Mouse (Mus musculus) retina, adult 2 months (tissue): ENCODE measurements around the gene Gpc6.
"Not testable (repeated sequence)": the region's sequence is repeated elsewhere in the genome, so short reads cannot be mapped to it uniquely, and the experiment has no call there.

Source experiments
- DNase-seq: peaks from one replicate; pipeline ENCODE4 v3.0.0-alpha.2; 2012; ENCODE audit warnings: low read depth, low spot score

The Gpc6 gene

GRCm38 (mm10) chr14:117361965-117362309 is 436.8 kb downstream of the Gpc6 start:
- DNase-seq = no peak

DNA sequence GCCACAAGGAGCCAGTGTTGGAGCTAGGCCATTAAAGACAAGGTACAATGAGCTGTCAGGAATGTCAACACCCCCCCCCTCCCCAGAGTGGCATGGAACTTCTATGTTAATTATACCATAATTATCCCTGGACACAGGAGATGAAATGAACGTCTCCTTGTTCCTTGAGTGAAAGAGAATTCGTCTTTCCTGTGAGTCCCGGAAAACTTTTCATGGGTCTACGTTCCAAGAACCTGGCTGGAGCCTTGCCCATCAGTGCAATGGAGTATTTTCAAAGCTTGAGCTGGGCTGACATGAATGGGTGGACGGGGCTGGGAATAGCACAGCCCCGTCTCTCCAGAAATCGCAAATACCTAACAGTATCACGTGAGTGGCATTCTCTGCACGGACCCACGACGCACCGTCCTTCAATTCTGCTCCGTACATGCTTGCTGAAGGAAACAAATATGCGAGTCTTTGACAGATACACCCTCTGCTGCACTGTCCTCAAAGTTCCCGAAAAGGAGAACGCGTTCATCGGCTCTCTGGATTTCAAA is 444.3 kb downstream of the Gpc6 start:
- DNase-seq = no peak

DNA sequence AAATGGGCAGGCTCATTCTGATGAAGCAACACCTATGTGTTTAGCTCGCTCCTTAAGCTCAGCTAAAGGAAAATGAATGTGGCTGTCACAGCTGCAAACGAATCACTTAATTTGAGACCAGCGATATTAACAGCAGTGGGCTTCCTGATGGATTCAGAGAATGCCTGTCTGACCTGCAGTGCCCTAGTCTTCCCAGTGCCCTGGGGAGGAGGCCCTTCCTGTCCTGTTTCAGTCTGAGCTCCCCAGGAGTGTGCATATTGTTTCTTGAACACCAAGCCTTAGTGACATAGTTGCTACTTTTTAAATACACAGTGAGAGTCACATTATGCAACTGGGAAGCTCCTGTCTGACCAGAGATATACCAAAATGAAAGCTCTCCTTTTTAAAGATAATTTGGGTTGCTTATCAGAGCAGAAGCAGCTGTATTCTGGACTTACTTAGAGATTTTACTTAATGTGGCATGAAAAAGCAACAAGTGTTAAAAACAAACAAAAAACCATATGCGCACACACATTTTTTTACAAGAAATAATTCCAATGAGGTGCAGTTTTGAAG is 451.8 kb downstream of the Gpc6 start:
- no peak for DNase-seq

DNA sequence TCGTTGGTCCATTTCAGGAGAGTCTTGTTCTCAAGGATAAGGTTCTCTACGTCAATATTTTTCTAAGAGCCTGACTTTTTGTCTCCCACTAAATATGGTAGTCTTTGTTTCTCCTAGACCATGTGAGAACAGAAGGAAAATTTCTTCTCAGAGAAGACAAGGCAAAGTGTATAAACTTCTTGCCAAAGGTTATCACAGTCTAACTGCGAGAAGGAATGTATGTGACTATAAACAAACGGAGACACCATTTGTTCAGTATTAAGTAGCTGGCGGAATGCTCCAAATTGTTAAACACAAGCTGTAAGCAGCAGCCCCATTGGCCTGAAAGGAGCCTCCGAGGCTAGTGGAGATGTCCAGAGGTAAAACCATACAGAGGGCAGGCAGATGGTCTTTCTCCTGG is 454.9 kb downstream of the Gpc6 start:
- DNase-seq = no peak

- DNase-seq = peak; percentile 8
Observed at GRCm38 (mm10) chr14:117383188-117383587, 458.1 kb downstream of the Gpc6 start.

DNA sequence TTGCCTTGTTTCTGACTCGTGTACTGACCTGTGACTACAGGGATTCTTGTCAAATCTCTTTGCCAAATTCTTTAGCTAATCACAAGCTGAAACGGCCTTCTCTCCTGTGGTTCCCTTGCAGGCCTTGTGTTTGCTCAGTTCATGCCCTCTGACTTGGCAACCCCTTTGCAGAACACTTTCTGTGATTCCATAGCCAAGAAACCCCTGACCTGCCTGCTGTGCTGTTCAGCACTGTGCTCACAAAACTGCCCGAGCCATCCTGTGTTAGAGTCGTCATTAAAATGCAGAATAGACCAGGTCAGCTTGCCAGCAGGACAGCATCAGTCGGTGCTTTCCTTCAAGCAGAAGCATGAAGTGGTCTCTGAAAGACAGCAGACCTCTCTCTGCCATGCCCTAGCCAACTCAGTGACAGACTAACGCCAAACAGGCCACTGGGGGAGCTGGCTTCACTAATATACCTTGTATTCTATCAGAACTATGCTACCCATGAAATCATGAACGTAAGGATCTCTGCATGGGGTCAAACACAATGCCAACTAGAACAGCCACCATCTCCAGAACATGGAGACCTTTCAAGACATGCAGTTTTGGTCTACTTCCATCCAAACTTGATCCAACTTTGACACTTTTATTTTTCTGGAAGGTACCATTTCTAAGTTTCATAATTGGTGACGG is 459.1 kb downstream of the Gpc6 start:
- DNase-seq = no peak

DNA sequence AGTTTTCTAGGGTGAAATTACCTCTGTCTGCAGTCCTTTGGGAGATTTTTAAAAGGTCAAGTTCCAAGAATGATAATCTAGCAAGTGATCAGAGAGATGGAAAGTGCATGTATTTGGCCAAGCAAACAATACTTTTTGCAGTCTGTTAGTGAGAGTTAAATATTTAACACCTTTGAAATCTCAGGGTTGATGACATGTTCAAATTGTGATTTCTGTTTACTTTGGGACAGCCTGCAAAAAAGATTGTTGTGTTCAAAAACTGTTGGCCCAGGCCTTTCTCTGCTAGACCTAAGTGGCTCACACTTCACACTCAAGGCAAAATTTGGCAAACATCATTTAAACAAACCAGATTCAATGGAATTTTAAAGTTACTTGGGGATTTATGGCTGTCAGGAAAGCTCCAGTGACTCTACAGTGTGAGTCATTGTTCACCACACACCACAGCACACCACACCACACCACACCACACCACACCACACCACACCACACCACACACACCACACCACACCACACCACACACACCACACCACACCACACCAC is 460.7 kb downstream of the Gpc6 start:
- no peak for DNase-seq

DNA sequence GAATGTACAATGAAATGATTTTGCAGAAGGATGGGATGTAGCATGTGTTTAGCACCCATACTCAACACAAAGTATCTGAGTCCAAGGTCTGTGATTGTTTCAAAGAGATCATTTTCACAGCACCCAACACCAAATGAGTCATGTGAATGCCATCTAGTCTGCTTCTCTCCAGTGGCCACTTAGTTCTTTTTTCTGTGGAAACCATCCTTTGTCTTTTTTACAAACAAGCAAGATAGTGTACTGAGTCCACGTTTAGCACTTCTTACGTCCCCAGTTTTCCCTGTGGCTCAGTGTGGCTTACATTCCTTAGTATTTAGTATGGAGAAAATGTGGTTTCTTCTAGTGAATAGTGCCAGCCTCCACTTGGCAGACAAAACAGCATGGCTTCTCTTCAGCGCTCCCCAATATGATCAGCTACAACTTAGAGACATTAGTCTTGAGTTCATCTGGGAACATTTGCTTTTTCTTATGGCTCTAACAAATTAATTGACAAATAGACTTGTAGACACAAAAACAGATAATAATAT is 465.7 kb downstream of the Gpc6 start:
- DNase-seq = no peak

GRCm38 (mm10) chr14:117391412-117391811 is 466.3 kb downstream of the Gpc6 start:
- no peak for DNase-seq

DNA sequence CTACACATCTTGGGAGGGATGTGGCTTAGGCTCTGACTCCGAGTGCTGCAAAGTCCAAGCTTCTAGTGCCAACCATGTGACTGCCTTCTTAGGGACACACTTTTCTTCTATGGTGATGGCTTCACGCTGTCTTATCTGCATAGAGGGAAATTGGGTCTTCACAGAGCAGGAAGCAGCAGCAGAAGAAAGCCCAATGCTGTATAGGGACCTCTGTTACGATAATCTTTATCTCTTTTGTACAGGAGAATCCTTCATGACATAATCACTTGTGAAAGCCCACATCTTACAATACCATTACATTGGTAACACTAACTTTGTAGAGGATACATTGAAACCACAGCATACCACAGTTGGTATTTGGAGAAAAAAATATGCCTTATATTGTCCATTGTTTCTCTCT is 472.1 kb downstream of the Gpc6 start:
- DNase-seq = no peak

- no peak for DNase-seq
Observed at GRCm38 (mm10) chr14:117407824-117408524, 482.9 kb downstream of the Gpc6 start.

DNA sequence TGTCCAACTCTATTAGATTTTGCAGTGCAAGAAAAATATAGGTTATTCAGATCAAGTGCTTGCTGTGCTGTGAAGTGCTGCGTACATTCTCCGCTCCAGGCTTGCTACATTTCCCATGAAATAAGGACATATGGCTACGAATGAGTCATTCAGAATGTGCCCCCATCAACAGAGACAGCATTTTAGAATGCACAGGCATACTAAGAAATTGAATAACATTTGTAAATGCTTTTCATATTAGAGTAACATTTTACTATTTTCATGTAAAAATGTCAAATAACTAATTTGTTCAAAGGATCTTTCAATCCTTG is 483.4 kb downstream of the Gpc6 start:
- DNase-seq = no peak

DNA sequence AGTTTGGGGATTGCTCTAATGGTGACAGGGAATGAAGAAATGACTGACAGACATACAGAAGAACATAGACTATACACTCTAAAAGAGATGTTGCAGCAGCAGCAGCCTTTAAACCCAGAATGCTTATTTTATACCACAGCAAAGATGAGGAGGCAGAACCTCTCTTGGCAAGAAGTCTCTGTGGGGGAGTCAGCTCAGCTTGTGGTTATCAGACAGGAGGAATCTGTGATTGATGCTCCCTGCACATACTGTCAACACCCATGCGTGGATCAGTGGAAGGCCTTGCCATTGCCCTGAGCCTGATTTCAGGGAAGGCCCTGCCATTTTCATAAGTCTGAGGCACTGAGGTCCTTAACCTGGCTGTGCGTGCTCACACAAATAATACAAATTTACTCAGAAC is 484.7 kb downstream of the Gpc6 start:
- DNase-seq = no peak

DNA sequence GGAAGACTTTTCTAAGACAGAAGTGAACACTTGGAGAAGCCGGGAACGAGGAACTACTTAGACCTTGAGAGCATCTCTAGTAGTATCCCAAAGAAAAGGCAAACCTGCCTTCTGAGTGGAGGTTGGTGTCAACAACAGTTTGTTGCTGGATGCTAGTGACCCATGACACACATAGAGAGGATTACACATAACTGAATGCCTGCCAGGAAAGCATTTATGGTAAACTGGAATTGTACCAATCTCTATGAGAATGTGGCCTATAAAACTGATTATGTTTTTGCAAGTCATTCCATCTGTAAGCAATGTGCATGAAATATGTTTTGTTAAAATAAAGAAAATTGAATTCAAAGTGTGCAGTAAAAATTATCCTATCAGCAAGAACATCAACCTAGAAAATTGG is 485.4 kb downstream of the Gpc6 start:
- no peak for DNase-seq

DNA sequence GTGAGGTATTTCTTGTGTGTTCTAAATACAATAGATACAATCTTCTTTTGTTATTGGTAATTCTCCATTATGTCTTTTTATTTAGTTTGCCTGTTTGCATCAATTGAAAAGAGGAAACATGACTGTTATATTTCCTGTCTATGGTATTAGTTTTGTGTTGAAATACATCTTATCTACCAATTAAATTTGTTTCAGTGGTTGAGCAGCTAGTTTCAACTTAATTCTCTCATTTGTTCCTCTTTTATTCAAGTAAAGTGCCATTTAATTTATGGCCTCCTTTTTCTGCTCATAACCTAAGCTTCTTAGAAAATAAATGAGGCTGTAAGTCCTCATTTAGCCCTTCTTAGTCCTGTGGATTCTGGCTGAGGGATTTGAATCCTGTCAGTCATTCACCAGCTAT is 489.9 kb downstream of the Gpc6 start:
- DNase-seq = no peak

GRCm38 (mm10) chr14:117419561-117420218 is 494.6 kb downstream of the Gpc6 start:
- DNase-seq = no peak

GRCm38 (mm10) chr14:117421170-117421569 is 496.1 kb downstream of the Gpc6 start:
- no peak for DNase-seq

DNA sequence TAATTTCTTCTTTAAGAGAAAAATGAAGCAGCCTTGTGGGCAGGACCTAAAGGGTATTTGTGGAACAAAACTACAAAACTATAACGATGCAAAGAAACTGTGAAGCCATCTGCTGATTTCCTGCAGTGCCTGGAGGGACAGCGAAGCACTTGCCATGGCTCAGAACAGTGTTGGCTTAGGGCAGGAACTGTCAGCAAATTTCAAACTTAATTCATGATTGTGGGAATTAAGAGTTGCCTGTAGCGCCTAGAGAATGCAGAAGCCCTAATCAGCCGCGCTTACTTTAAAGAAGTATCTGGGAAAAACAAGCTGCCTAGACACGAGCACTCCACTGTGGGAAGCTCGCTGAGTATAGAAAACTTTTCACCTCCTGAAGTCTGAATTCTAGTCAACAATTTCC is 501.0 kb downstream of the Gpc6 start:
- no peak for DNase-seq

DNA sequence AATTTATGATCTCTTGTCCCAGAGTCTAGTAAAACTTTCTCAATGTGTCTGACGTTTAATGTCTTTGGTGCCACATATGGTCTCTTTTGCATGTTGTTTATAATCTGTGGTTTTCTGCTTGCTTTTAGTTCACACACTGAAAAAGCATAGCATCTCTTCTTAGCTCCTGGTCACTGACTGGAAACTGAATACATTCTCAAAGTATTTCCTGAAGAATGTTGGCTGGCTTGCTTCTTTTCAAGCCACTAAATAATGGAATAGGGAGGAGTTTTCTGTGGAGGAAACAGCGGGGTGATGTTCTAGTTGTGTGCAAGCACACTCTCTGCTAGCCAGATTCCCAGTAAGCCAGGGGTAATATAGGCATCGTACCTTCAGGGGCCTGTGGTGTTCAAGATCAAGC is 502.7 kb downstream of the Gpc6 start:
- DNase-seq = no peak

- DNase-seq = no peak
Observed at GRCm38 (mm10) chr14:117435739-117436138, 510.6 kb downstream of the Gpc6 start.

GRCm38 (mm10) chr14:117446675-117447231 is 521.6 kb downstream of the Gpc6 start:
- DNase-seq = not testable (repeated sequence)
